Mouse (Mus musculus): ENCODE data around the gene Gm3239.
"Not testable (repeated sequence)": the region's sequence is repeated elsewhere in the genome, so short reads cannot be mapped to it uniquely, and the experiment has no call there.

DNA sequence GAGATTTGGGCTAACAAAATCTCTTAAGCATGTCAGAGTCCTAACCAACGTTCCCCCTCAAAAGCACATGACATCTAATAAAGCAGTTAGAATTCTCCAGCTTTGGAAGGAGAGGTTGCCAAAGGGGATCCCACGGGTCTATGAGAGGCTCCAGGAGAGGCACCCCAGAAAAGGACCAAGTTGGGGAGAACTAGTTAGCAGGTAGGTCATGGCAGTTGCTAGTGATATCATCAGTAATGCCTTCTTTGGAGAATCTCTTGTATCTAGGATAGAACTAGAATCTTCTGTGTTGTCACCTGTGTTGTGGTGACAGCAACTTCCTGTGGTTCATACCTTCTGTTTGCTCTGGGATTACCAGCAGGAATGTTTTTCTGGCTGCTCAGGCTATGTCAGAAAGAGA is 44.9 kb downstream of the Gm3239 start, which contains the start of gene Gm7876:
- not testable (repeated sequence) for TF ChIP-seq CTCF (IDR thresholded peaks at IDR 0.05 in 2 of 3, conservative IDR thresholded peaks at IDR 0.05 in 1 of 3; ENCODE audit: control insufficient read depth in 1 of 3, insufficient read depth in 1 of 3, low read depth in 2 of 3, low read length in 3 of 3, poor library complexity in 1 of 3, severe bottlenecking in 1 of 3); EP300 (IDR thresholded peaks at IDR 0.05; ENCODE audit: low read depth in 1 of 2, low read length in 2 of 2); CHD2 (IDR thresholded peaks at IDR 0.05; ENCODE audit: low read length); POLR2A (IDR thresholded peaks at IDR 0.05; ENCODE audit: control insufficient read depth in 1 of 2, insufficient read depth in 1 of 2, low read depth in 1 of 2, low read length in 2 of 2, poor library complexity in 1 of 2); TCF12 (IDR thresholded peaks at IDR 0.05; ENCODE audit: low read depth, low read length); SMC3 (IDR thresholded peaks at IDR 0.05; ENCODE audit: low read depth, low read length); NELFE (IDR thresholded peaks at IDR 0.05; ENCODE audit: low read depth, low read length); ZC3H11A (IDR thresholded peaks at IDR 0.05; ENCODE audit: low read depth, low read length); MYB (IDR thresholded peaks at IDR 0.05; ENCODE audit: low read depth, low read length); MAZ (IDR thresholded peaks at IDR 0.05; ENCODE audit: low read depth, low read length)

Data from MEL (cell line).